Mouse (Mus musculus): ENCODE measurements around the gene Tjp3.
"Not testable (repeated sequence)": the region's sequence is repeated elsewhere in the genome, so short reads cannot be mapped to it uniquely, and the experiment has no call there.

The Tjp3 gene

DNA sequence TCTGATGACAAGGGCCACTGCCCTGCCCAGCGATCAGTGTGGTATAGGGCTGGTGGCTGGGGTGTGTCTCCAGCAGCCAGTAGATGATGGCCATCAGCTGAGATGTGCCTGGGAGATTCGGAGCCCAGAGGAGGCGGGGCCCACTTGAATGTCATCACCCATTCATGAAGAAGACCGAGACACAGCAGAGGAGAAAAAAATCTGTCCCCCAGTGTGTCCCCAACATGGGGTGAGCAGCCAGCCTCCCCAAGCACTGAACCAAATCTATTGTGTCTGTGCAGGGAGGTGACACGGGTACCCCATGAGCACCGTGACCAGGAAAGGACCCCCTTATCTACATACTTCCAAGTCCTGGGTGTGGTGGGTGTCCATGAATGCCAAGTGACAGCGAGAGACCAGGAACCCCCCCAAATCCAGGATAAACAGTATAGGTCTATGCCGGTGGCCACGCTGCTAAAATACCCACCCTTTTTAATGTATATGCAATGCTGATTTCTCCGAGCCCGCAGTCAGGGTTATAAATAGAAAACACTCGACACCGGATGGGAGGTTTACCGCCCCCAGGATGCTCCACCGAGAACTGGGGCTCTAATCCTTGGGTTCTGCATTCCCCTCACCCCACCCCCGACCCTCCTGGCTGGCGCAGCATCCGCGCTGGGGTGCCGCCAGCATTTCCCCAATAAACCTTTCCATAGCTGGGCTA is 61.5 kb downstream of the Tjp3 start:
- DNase-seq = no peak

DNA sequence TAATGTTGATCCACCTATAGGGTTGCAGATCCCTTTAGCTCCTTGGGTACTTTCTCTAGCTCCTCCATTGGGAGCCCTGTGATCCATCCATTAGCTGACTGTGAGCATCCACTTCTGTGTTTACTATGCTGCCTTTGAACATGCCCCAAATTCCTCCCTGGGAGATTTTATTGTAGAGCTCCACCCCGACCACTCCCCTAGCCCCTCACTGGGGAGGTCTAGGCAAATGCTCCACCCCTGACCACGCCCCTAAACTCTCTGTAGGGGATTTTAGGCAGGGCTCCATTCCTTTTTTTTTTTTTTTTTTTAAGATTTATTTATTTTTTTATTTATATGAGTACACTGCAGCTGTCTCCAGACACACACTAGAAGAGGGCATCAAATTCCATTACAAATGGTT is 67.7 kb downstream of the Tjp3 start:
- not testable (repeated sequence) for DNase-seq

Data from cerebellum, adult 11 months (tissue).